Mouse (Mus musculus) cortical plate, adult 2 months (tissue): ENCODE measurements around the gene CK137956. TPM values are rescaled to one million over a fixed set of nuclear protein-coding genes. Genes with fewer than 3 reads are reported as not detected.

ENCODE experiments used
- H3K27ac ChIP-seq: fragments of 200-500 bp; 2 replicates; pipeline ENCODE4 v1.5.1; 2012; ENCODE audit warnings: low read length, control low read depth, inconsistent platforms; ENCODE audit not compliant: insufficient read depth
- H3K4me1 ChIP-seq: fragments of 200-500 bp; 2 replicates; pipeline ENCODE4 v1.6.1; 2011; ENCODE audit warnings: low read length; ENCODE audit not compliant: control insufficient read depth, insufficient read depth
- H3K4me3 ChIP-seq: fragments of 200-500 bp; 2 replicates; pipeline ENCODE4 v1.5.1; 2011; ENCODE audit warnings: mild to moderate bottlenecking, low read length, control low read depth; ENCODE audit not compliant: insufficient read depth
- CTCF ChIP-seq: fragments of 200-500 bp; IDR thresholded peaks from 2 replicates; pipeline ENCODE4 v1.5.1; 2011; ENCODE audit warnings: mild to moderate bottlenecking, control low read depth, low read length; ENCODE audit not compliant: insufficient read depth; ENCODE audit errors: extremely low read depth
- POLR2A ChIP-seq: fragments of 200-500 bp; IDR thresholded peaks from 2 replicates; pipeline ENCODE4 v1.6.1; 2011; ENCODE audit warnings: mild to moderate bottlenecking, low read length, control low read depth; ENCODE audit not compliant: insufficient read depth; ENCODE audit errors: extremely low read depth
- polyA plus RNA-seq: library from polyadenylated mRNA; depleted of rRNA; stranded (reverse); fragments of >200 nt; gene quantifications from 2 replicates; pipeline ENCODE4 v1.2.3, GENCODE M21; 2012

CK137956 gene
- polyA plus RNA-seq, 1 experiment = 1.9 TPM

DNA sequence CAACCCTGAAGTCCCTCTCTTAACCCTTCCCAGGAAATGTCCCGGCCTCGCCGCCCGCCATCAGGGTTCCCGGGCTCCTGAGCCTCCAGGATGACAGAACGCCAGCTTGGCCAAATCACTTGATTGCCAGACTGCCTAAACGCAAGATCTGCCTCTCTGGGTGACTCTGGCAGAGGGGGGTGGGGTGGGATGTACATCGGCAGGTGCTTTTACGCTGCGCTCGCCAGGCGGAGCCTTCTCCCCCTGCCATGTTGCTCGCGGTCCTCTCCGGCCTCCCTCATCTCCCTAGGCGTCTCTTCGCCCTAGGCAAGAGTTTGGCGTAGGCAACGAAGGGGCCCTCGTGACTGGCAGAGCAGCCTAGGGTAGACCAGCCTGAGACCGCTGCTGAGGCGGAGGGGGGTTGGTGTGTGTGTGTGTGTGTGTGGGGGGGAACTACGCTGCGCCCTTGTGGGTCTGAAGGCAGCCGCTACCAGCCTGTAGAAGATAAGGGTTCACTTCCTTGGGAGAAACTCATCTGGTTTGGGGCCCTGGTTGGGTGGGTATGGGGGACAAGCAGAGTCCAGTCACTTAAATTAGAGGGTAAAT lies 15.8 kb upstream of the CK137956 start:
- H3K27ac ChIP-seq = 0 out of 2 replicates have a peak overlapping the region, but pooled peaks have one; percentile 26
- TF ChIP-seq POLR2A = no peak
- TF ChIP-seq CTCF = no peak
- peak overlapping the region; percentile 97 for H3K4me3 ChIP-seq
- no peaks in the 10 kb centered on the region; the same call in 1 of the 2 replicates for H3K4me1 ChIP-seq

- no peak overlapping the region; the same call in 1 of the 2 replicates for H3K4me3 ChIP-seq
- TF ChIP-seq POLR2A = no peak
- no peak for TF ChIP-seq CTCF
- H3K27ac ChIP-seq = no peak overlapping the region
- H3K4me1 ChIP-seq = no peaks in the 10 kb centered on the region; the same call in 1 of the 2 replicates
Observed at GRCm38 (mm10) chr4:127985874-127986273, 15.1 kb upstream of the CK137956 start.

DNA sequence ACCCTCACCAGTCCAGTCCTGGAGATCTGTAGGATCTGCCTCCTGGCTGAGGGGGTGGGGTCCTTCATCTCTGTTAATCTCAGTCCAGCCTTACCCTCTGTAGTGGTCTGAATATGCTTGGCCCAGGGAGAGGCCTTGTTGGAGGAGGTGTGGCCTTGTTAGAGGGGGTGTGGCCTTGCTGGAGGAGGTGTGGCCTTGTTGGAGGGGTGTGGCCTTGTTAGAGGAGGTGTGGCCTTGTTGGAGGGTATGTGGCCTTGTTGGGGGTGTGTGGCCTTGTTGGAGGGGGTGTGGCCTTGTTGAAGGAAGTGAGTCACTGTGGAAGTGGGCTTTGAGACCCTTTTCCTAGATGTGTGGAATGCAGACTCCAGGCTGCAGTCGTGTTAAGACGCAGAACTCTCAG lies 13.7 kb upstream of the CK137956 start:
- Histone ChIP-seq H3K4me1 (no peaks in the 10 kb centered on the region; the same call in 1 of the 2 replicates), H3K4me3 (no peak overlapping the region), H3K27ac (no peak overlapping the region)
- TF ChIP-seq CTCF (no peak), POLR2A (no peak)

GRCm38 (mm10) chr4:127981125-127981524 lies 10.4 kb upstream of the CK137956 start:
- no peak overlapping the region for H3K4me3 ChIP-seq
- no peak overlapping the region for H3K27ac ChIP-seq
- TF ChIP-seq POLR2A = no peak
- TF ChIP-seq CTCF = no peak
- H3K4me1 ChIP-seq = no peaks in the 10 kb centered on the region

- H3K27ac ChIP-seq = no peak overlapping the region
- H3K4me1 ChIP-seq = no peaks in the 10 kb centered on the region; the same call in 1 of the 2 replicates
- TF ChIP-seq CTCF (no peak), POLR2A (no peak)
- H3K4me3 ChIP-seq = no peak overlapping the region
Observed at GRCm38 (mm10) chr4:127972976-127973375, 2.2 kb upstream of the CK137956 start.

DNA sequence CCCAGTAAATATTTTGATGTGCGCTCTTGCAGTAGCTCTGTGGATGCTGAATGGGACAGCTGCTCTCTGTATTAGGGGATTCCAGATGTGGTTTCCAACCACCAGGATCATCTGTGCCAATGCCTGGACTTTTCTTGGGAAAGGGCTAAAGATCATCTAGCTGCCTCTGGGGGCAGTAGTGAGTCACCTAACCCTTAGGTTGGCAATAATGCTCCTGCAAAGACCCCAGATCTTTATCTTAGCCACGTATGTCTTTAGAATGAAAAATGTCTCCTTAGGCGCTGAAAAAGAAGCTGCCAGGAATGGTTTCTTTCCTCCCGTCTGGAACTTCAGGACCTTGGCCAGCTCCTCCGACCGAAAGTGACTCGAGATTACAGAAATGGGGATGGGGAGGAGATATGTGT lies 731 bp downstream of the CK137956 start:
- TF ChIP-seq CTCF (peak; percentile 35), POLR2A (no peak)
- Histone ChIP-seq H3K4me1 (no peaks in the 10 kb centered on the region; the same call in 1 of the 2 replicates), H3K27ac (no peak overlapping the region), H3K4me3 (no peak overlapping the region)

GRCm38 (mm10) chr4:127969101-127969500 lies 1.6 kb downstream of the CK137956 start:
- Histone ChIP-seq H3K4me3 (no peak overlapping the region), H3K27ac (no peak overlapping the region), H3K4me1 (no peaks in the 10 kb centered on the region; the same call in 1 of the 2 replicates)
- TF ChIP-seq CTCF (no peak), POLR2A (no peak)

- no peak overlapping the region for H3K27ac ChIP-seq
Observed at GRCm38 (mm10) chr4:127953006-127953710, 17.6 kb downstream of the CK137956 start.

DNA sequence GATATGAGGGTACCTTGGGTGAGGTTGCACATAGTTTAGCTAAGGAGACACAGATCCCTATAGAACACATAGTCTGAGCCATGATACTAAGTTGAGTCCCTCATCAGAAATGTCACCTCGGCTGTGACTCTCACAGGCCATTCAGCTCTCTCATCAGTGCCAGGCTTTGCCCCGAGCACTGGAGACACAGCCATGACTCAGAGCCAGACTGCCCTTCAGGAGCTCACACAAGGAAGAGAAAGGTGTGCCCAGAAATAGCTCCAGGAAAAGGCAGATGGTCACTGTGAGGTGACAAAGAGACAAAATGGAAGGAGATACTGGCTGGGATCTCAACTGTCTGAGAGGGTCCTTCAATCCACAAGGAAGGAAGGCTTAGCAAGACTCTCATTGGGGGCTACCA lies 23.1 kb downstream of the CK137956 start:
- TF ChIP-seq CTCF = no peak
- TF ChIP-seq POLR2A = no peak
- no peak overlapping the region for H3K27ac ChIP-seq
- H3K4me3 ChIP-seq = no peak overlapping the region
- H3K4me1 ChIP-seq = no peaks in the 10 kb centered on the region

More at GRCm38 (mm10) chr4:127953006-127953710, 17.6 kb downstream of the CK137956 start:
- TF ChIP-seq CTCF (no peak), POLR2A (no peak)
- no peak overlapping the region for H3K4me3 ChIP-seq
- no peaks in the 10 kb centered on the region for H3K4me1 ChIP-seq

- no peak for TF ChIP-seq POLR2A
- TF ChIP-seq CTCF = no peak
- no peak overlapping the region for H3K4me3 ChIP-seq
- H3K27ac ChIP-seq = no peak overlapping the region
Observed at GRCm38 (mm10) chr4:127937474-127937873, 33.3 kb downstream of the CK137956 start.

More at GRCm38 (mm10) chr4:127937474-127937873, 33.3 kb downstream of the CK137956 start:
- H3K4me1 ChIP-seq = no peaks in the 10 kb centered on the region
